Mouse (Mus musculus) spleen, adult 2 months (tissue): ENCODE measurements at regions not wholly inside any gene's neighbourhood (a gene's known extent, or its start where the extent isn't known, plus 50 kb on each side); places are given as distances from the start of the nearest gene placed in this dataset.

Source experiments
- CTCF ChIP-seq: fragments of 200-500 bp; IDR thresholded peaks from 2 replicates; pipeline ENCODE4 v1.5.1; 2011; ENCODE audit warnings: mild to moderate bottlenecking, inconsistent platforms; ENCODE audit not compliant: insufficient read depth, insufficient read length, insufficient replicate concordance; ENCODE audit errors: extremely low read depth
- POLR2A ChIP-seq: fragments of 200-500 bp; IDR thresholded peaks from 2 replicates; pipeline ENCODE4 v1.6.1; 2011; ENCODE audit warnings: low read depth, low read length, inconsistent platforms

DNA sequence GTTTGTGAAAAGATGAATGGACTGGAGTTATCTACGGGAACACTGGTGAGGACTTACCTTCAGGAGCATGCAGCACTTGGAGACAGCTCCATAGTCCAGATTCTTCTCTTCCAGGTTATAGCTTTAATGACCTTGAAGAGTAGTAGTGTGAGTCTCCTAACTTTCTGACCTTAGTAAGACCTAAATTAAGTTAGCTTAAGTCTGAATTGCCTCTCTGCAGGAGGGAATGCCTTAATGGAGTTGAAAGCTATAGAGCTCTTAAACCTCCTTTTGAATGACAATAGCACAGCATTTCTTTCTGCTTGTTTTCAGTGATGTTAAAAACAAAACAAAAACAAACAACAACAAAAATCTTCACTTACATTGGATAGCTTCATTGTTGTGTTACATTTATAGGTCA is 788.9 kb upstream of the Cntn5 start:
- TF ChIP-seq CTCF (no peak), POLR2A (no peak)
